Mouse (Mus musculus): ENCODE data around the gene 5530401A14Rik. TPM values are rescaled to one million over a fixed set of nuclear protein-coding genes. Genes with fewer than 3 reads are reported as not detected.

Gene 5530401A14Rik
- not detected in 2 replicates for polyA plus RNA-seq (2015; fragmentation: Nextera tagmentation; extraction: Ambion mirVana)

GRCm38 (mm10) chr11:81860250-81860972 lies at the start of gene 5530401A14Rik:
Gene 5530401A14Rik, plus strand, starts transcription at chr11:81860673.
- Histone ChIP-seq H3K4me2 (ENCODE audit: low read depth, low read length) (no peak within 1 kb of the TSS), H3K27me3 (ENCODE audit: insufficient read depth, low read length) (no peaks in the 10 kb centered on the region), H3K36me3 (replicated peaks; ENCODE audit: insufficient read depth, low read length) (no peaks in the 10 kb centered on the region), H3K4me3 (ENCODE audit: low read depth, low read length) (no peak within 1 kb of the TSS), H3K9me3 (ENCODE audit: low read length) (no peaks in the 10 kb centered on the region), H3K4me1 (ENCODE audit: insufficient read depth) (no peaks in the 10 kb centered on the region), H3K27ac (ENCODE audit: low read depth) (no peak within 1 kb of the TSS), H3K9ac (replicated peaks) (no peak within 1 kb of the TSS)
- ATAC-seq, result no peak
- no peak for DNase-seq
- TF ChIP-seq CTCF (IDR thresholded peaks at IDR 0.05; ENCODE audit: low read depth) (no peak), EP300 (IDR thresholded peaks at IDR 0.05; ENCODE audit: low read depth) (no peak)
- 59% methylated on average over 4 of the region's 4 CpGs for WGBS (ENCODE audit: insufficient replicate concordance)

DNA sequence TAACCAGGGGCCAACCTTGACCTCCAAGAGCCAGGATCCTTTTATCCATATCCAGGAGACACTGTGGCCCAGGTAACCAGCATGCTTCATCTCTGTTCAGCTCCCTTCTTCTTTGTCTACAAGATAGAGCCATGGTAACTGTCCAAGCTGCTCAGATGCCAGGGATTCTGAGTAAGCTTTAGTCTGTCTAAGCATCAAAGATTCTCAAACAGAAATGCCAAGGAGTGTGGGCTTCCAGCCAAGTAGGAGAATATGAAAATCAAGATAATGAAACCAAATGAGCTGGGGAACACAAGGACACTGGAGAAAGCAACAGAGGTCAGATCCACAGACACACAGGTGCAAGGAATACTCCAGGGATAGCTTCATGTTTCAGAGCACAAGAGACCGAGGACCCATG lies 45.7 kb upstream of the 5530401A14Rik start:
- H3K36me3 ChIP-seq (replicated peaks; ENCODE audit: insufficient read depth, low read length), result no peaks in the 10 kb centered on the region
- H3K9me3 ChIP-seq (ENCODE audit: low read length), result no peaks in the 10 kb centered on the region
- H3K4me2 ChIP-seq (ENCODE audit: low read depth, low read length), result no peak overlapping the region
- H3K4me1 ChIP-seq (ENCODE audit: insufficient read depth), result no peaks in the 10 kb centered on the region
- no peak for DNase-seq
- H3K4me3 ChIP-seq (ENCODE audit: low read depth, low read length), result no peak overlapping the region
- no peak overlapping the region for H3K27ac ChIP-seq (ENCODE audit: low read depth)
- TF ChIP-seq EP300 (IDR thresholded peaks at IDR 0.05; ENCODE audit: low read depth) (no peak), CTCF (IDR thresholded peaks at IDR 0.05; ENCODE audit: low read depth) (no peak)
- H3K9ac ChIP-seq (replicated peaks), result no peak overlapping the region
- H3K27me3 ChIP-seq (ENCODE audit: insufficient read depth, low read length), result no peaks in the 10 kb centered on the region
- WGBS (ENCODE audit: insufficient replicate concordance), result 78% methylated on average over 1 of the region's 1 CpGs
- no peak for ATAC-seq

DNA sequence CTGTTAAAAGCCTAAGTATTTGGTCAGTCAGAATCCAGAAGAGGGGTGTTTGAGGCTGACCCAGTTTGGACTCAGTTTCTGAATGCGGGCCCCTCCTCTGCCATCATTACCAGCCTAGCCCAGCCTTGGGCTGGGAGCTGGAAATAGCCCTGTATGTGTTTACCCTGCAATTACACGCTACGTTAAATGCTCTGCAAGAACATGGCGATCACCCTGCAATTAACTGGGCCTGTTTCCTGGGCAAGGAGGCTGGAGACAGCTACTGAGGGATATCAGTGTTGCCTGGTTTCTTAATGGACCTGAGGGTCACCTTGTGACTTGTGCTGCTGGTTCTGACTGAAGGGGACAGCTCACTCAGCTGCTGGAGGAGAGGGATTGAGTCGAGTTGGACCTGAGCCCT lies 43.9 kb upstream of the 5530401A14Rik start:
- Histone ChIP-seq H3K9me3 (ENCODE audit: low read length) (no peaks in the 10 kb centered on the region), H3K27ac (ENCODE audit: low read depth) (no peak overlapping the region), H3K27me3 (ENCODE audit: insufficient read depth, low read length) (no peaks in the 10 kb centered on the region), H3K36me3 (replicated peaks; ENCODE audit: insufficient read depth, low read length) (no peaks in the 10 kb centered on the region), H3K4me3 (ENCODE audit: low read depth, low read length) (no peak overlapping the region), H3K9ac (replicated peaks) (no peak overlapping the region), H3K4me1 (ENCODE audit: insufficient read depth) (no peaks in the 10 kb centered on the region), H3K4me2 (ENCODE audit: low read depth, low read length) (no peak overlapping the region)
- WGBS (ENCODE audit: insufficient replicate concordance), result 57% methylated on average over 5 of the region's 5 CpGs
- no peak for DNase-seq
- TF ChIP-seq CTCF (IDR thresholded peaks at IDR 0.05; ENCODE audit: low read depth) (no peak), EP300 (IDR thresholded peaks at IDR 0.05; ENCODE audit: low read depth) (no peak)
- no peak for ATAC-seq

DNA sequence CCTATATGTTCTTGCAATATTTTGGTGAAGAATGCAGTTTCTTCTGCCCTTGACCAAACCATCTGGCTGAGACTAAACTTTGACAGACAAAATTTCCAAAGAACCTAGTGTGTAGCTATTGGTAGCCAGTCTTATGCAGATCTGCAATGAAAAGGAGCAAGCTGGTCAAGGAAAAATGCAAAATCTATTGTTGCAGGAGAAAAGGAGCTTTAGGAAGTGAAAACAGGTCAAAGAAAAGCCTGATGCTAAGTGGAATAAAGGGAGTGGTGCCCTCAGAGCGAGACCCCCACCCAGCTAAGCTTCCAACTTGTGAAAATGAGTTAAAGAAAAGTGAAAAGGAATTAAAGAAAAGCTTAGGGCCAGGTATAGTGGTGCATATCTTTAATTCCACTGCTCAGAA lies 28.1 kb upstream of the 5530401A14Rik start:
- no peak overlapping the region for H3K4me2 ChIP-seq (ENCODE audit: low read depth, low read length)
- ATAC-seq, result no peak
- no peaks in the 10 kb centered on the region for H3K27me3 ChIP-seq (ENCODE audit: insufficient read depth, low read length)
- no peak overlapping the region for H3K4me3 ChIP-seq (ENCODE audit: low read depth, low read length)
- 36% methylated on average over 1 of the region's 1 CpGs for WGBS (ENCODE audit: insufficient replicate concordance)
- H3K27ac ChIP-seq (ENCODE audit: low read depth), result no peak overlapping the region
- H3K9ac ChIP-seq (replicated peaks), result no peak overlapping the region
- TF ChIP-seq CTCF (IDR thresholded peaks at IDR 0.05; ENCODE audit: low read depth) (no peak), EP300 (IDR thresholded peaks at IDR 0.05; ENCODE audit: low read depth) (no peak)
- no peaks in the 10 kb centered on the region for H3K4me1 ChIP-seq (ENCODE audit: insufficient read depth)
- no peaks in the 10 kb centered on the region for H3K36me3 ChIP-seq (replicated peaks; ENCODE audit: insufficient read depth, low read length)
- H3K9me3 ChIP-seq (ENCODE audit: low read length), result no peaks in the 10 kb centered on the region
- DNase-seq, result no peak

- Histone ChIP-seq H3K27ac (ENCODE audit: low read depth) (no peak overlapping the region), H3K27me3 (ENCODE audit: insufficient read depth, low read length) (no peaks in the 10 kb centered on the region), H3K9ac (replicated peaks) (no peak overlapping the region), H3K4me2 (ENCODE audit: low read depth, low read length) (no peak overlapping the region), H3K36me3 (replicated peaks; ENCODE audit: insufficient read depth, low read length) (no peaks in the 10 kb centered on the region), H3K4me1 (ENCODE audit: insufficient read depth) (no peaks in the 10 kb centered on the region), H3K9me3 (ENCODE audit: low read length) (no peaks in the 10 kb centered on the region), H3K4me3 (ENCODE audit: low read depth, low read length) (no peak overlapping the region)
- no peak for ATAC-seq
- 71% methylated on average over 4 of the region's 4 CpGs for whole genome bisulfite sequencing (ENCODE audit: insufficient replicate concordance)
- TF ChIP-seq CTCF (IDR thresholded peaks at IDR 0.05; ENCODE audit: low read depth), result no peak
- TF ChIP-seq EP300 (IDR thresholded peaks at IDR 0.05; ENCODE audit: low read depth), result no peak
- no peak for DNase-seq
These were observed 22.0 kb upstream of the 5530401A14Rik start for GRCm38 (mm10) chr11:81838426-81838825.

DNA sequence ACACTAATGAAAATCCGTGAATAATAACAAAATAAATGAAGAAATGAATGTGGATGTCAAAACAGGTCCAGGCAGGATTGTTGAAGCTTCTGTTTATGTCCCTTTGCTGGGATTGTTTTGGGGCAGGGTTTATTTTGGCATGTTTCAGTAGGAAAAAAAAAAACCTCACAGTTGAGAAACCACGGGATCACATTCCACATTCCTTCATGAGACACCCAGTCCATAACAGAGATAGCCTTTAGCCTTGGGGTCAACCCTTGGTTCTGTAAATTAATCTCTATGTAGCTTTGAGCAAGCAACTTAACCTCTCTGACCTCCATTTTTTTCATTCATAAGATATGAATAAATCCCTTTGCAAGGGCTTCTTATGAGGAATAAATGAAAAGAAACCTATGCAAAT lies 19.5 kb upstream of the 5530401A14Rik start:
- Histone ChIP-seq H3K9ac (replicated peaks) (no peak overlapping the region), H3K9me3 (ENCODE audit: low read length) (no peaks in the 10 kb centered on the region), H3K4me1 (ENCODE audit: insufficient read depth) (no peaks in the 10 kb centered on the region), H3K4me3 (ENCODE audit: low read depth, low read length) (no peak overlapping the region), H3K27me3 (ENCODE audit: insufficient read depth, low read length) (no peaks in the 10 kb centered on the region), H3K4me2 (ENCODE audit: low read depth, low read length) (no peak overlapping the region), H3K27ac (ENCODE audit: low read depth) (no peak overlapping the region), H3K36me3 (replicated peaks; ENCODE audit: insufficient read depth, low read length) (no peaks in the 10 kb centered on the region)
- WGBS (ENCODE audit: insufficient replicate concordance), result 33% methylated on average over 2 of the region's 2 CpGs
- TF ChIP-seq EP300 (IDR thresholded peaks at IDR 0.05; ENCODE audit: low read depth), result no peak
- no peak for TF ChIP-seq CTCF (IDR thresholded peaks at IDR 0.05; ENCODE audit: low read depth)
- ATAC-seq (no peak), DNase-seq (no peak)
